Mouse (Mus musculus) small intestine, adult 2 months (tissue): ENCODE measurements around the gene Derl3.

Source experiments
- CTCF ChIP-seq: fragments of 200-500 bp; IDR thresholded peaks from 2 replicates; pipeline ENCODE4 v1.5.1; 2012; ENCODE audit warnings: low read depth, mild to moderate bottlenecking, control low read depth, inconsistent platforms, low read length, moderate library complexity, mixed read lengths; ENCODE audit not compliant: insufficient replicate concordance, insufficient read length; ENCODE audit errors: extremely low read depth
- POLR2A ChIP-seq: fragments of 200-500 bp; IDR thresholded peaks from 2 replicates; pipeline ENCODE4 v1.6.1; 2012; ENCODE audit warnings: low read depth, mild to moderate bottlenecking, control low read depth, inconsistent platforms, low read length, moderate library complexity

- TF ChIP-seq CTCF (no peak), POLR2A (no peak)
These were observed 1.4 kb downstream of the Derl3 start for GRCm38 (mm10) chr10:75894601-75895000.
